ENCODE assay signal across 25 mouse cellular contexts in the genomic region with DNA sequence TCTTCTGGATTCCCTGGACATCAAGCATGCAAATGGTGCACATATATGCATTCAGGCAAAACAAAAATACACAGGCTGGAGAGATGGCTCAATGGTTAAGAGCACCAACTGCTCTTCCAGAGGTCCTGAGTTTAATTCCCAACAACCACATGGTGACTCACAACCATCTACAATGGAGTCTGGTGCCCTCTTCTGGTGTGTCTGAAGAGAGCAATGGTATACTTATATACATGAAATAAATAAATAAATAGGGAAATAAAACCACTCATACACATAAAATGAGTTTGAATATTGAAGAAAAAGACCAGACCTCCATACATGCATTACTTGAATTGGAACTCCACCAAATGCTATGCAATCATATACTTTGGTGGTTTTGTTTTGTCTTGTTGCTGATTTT. TPM values are rescaled to one million over a fixed set of nuclear protein-coding genes. Genes with fewer than 3 reads are reported as not detected.
DNase-seq lines count a peak whose midpoint lies in the region; ATAC-seq and TF ChIP-seq lines count a peak whose summit lies in the region.
"Had no signal": no experiment of that assay in that cellular context is flagged by ENCODE, and none has a peak within 500 bp of the region (broad histone marks: within the 10 kb centered on the region; RNA-seq: fewer than 3 reads in every experiment).

No protein-coding gene starts in this region.

- no peaks in the 10 kb centered on the region for H3K36me3 ChIP-seq in heart, adult 2 months (ENCODE audit: control insufficient read depth, insufficient read depth, low read length)
- H3K36me3 ChIP-seq in heart, embryonic 11.5 days (ENCODE audit: control insufficient read depth, insufficient read depth, low read length) = no peaks in the 10 kb centered on the region
- H3K36me3 ChIP-seq in liver, adult 2 months (ENCODE audit: control insufficient read depth, insufficient read depth, low read length) = no peaks in the 10 kb centered on the region
- H3K36me3 ChIP-seq in liver, embryonic 12.5 days = no peaks in the 10 kb centered on the region
- H3K36me3 ChIP-seq in MEL (ENCODE audit: control insufficient read depth in 1 of 2, insufficient read depth in 2 of 2, low read length in 2 of 2) = no peaks in the 10 kb centered on the region
- H3K36me3 ChIP-seq: embryonic facial prominence, embryonic 15.5 days; forebrain, embryonic 15.5 days; kidney, embryonic 15.5 days; limb, embryonic 10.5 days; liver, embryonic 13.5 days had no signal

- peak; percentile 51 for TF ChIP-seq RAD21 in MEL (IDR thresholded peaks at IDR 0.05; ENCODE audit: low read depth, low read length)

- no peak overlapping the region for H3K4me2 ChIP-seq in heart, embryonic 11.5 days
- H3K4me2 ChIP-seq in liver, embryonic 12.5 days = no peak overlapping the region
- H3K4me2 ChIP-seq: embryonic facial prominence, embryonic 15.5 days; forebrain, embryonic 15.5 days; hindbrain, embryonic 14.5 days; kidney, embryonic 15.5 days; liver, embryonic 13.5 days; midbrain, embryonic 11.5 days had no signal

- H3K4me3 ChIP-seq in heart, adult 2 months = no peak overlapping the region
- H3K4me3 ChIP-seq in heart, embryonic 11.5 days (ENCODE audit: low read depth, low read length) = no peak overlapping the region
- no peak overlapping the region for H3K4me3 ChIP-seq in liver, adult 2 months (ENCODE audit: insufficient read depth, low read depth, low read length)
- H3K4me3 ChIP-seq in liver, embryonic 12.5 days = no peak overlapping the region
- no peak overlapping the region for H3K4me3 ChIP-seq in MEL (ENCODE audit: control insufficient read depth in 1 of 2, insufficient read depth in 1 of 2, low read depth in 2 of 2, low read length in 2 of 2)
- H3K4me3 ChIP-seq: embryonic facial prominence, embryonic 15.5 days; forebrain, embryonic 15.5 days; kidney, embryonic 15.5 days; limb, embryonic 10.5 days; liver, embryonic 13.5 days had no signal

- no peaks in the 10 kb centered on the region for H3K27me3 ChIP-seq in heart, adult 2 months (ENCODE audit: control insufficient read depth, insufficient read depth, low read length)
- peaks cover 3% of the 10 kb centered on the region; the same call in 1 of the 2 replicates for H3K27me3 ChIP-seq in heart, embryonic 11.5 days (ENCODE audit: control insufficient read depth, insufficient read depth, low read length)
- no peaks in the 10 kb centered on the region; the same call in 1 of the 2 replicates for H3K27me3 ChIP-seq in liver, adult 2 months (ENCODE audit: control insufficient read depth, insufficient read depth, low read length)
- H3K27me3 ChIP-seq in liver, embryonic 12.5 days (replicated peaks) = peaks cover 46% of the 10 kb centered on the region
- no peaks in the 10 kb centered on the region for H3K27me3 ChIP-seq in MEL (ENCODE audit: control insufficient read depth in 1 of 2, insufficient read depth in 2 of 2, low read length in 2 of 2)

- intact Hi-C loops in heart, adult 2 months (cut with DNase I) = loop anchor here (2.0 to 5.0 kb wide), 3 partner anchors 18 to 52 kb away; a partner anchor contains a TSS

- no peaks in the 10 kb centered on the region for H3K79me2 ChIP-seq in heart, adult 2 months (replicated peaks; ENCODE audit: control insufficient read depth, insufficient read depth, low read length)
- peaks cover 14% of the 10 kb centered on the region for H3K79me2 ChIP-seq in liver, adult 2 months (ENCODE audit: control insufficient read depth, insufficient read depth, low read length)
- H3K79me2 ChIP-seq in MEL (ENCODE audit: control insufficient read depth, insufficient read depth, low read length, poor library complexity) = no peaks in the 10 kb centered on the region; the same call in 1 of the 2 replicates

- no peak for TF ChIP-seq POLR2A in heart, adult 2 months (IDR thresholded peaks at IDR 0.05; ENCODE audit: insufficient read depth, low read depth, low read length)
- no peak for TF ChIP-seq POLR2A in liver, adult 2 months (IDR thresholded peaks at IDR 0.05; ENCODE audit: extremely low read depth, insufficient read depth, low read length)
- TF ChIP-seq POLR2A in MEL (IDR thresholded peaks at IDR 0.05; ENCODE audit: control insufficient read depth in 1 of 2, insufficient read depth in 1 of 2, low read depth in 1 of 2, low read length in 2 of 2, poor library complexity in 1 of 2) = no peak

- H3K9ac ChIP-seq in heart, adult 2 months (ENCODE audit: low read depth, low read length) = no peak overlapping the region
- H3K9ac ChIP-seq in heart, embryonic 11.5 days (ENCODE audit: low read depth, low read length) = no peak overlapping the region
- H3K9ac ChIP-seq in liver, adult 2 months (ENCODE audit: low read depth, low read length) = no peak overlapping the region
- H3K9ac ChIP-seq in liver, embryonic 12.5 days = no peak overlapping the region
- H3K9ac ChIP-seq in MEL (ENCODE audit: control insufficient read depth, low read depth, low read length, poor library complexity, severe bottlenecking) = no peak overlapping the region
- H3K9ac ChIP-seq: embryonic facial prominence, embryonic 15.5 days; forebrain, embryonic 15.5 days; hindbrain, embryonic 14.5 days; kidney, embryonic 15.5 days; liver, embryonic 13.5 days had no signal

- H3K9me3 ChIP-seq in heart, embryonic 11.5 days (replicated peaks; ENCODE audit: control insufficient read depth, low read length) = no peaks in the 10 kb centered on the region
- H3K9me3 ChIP-seq in liver, embryonic 12.5 days (replicated peaks) = no peaks in the 10 kb centered on the region
- no peaks in the 10 kb centered on the region for H3K9me3 ChIP-seq in MEL (replicated peaks; ENCODE audit: insufficient read depth, low read length)
- H3K9me3 ChIP-seq: embryonic facial prominence, embryonic 15.5 days; forebrain, embryonic 15.5 days; kidney, embryonic 15.5 days; limb, embryonic 10.5 days; liver, embryonic 13.5 days had no signal

- H3K27ac ChIP-seq in heart, adult 2 months = no peak overlapping the region
- no peak overlapping the region for H3K27ac ChIP-seq in heart, embryonic 11.5 days (ENCODE audit: low read depth, low read length)
- no peak overlapping the region for H3K27ac ChIP-seq in liver, adult 2 months (replicated peaks; ENCODE audit: insufficient read depth, low read depth, low read length)
- H3K27ac ChIP-seq in liver, embryonic 12.5 days = no peak overlapping the region
- H3K27ac ChIP-seq in MEL (ENCODE audit: control insufficient read depth, low read depth, low read length) = no peak overlapping the region
- H3K27ac ChIP-seq: embryonic facial prominence, embryonic 15.5 days; forebrain, embryonic 15.5 days; hindbrain, embryonic 14.5 days; kidney, embryonic 15.5 days; limb, embryonic 10.5 days; liver, embryonic 13.5 days had no signal

- TF ChIP-seq CTCF in heart, adult 2 months (IDR thresholded peaks at IDR 0.05) = peak; percentile 23; the same call in 1 of the 2 replicates
- no peak for TF ChIP-seq CTCF in liver, adult 2 months (IDR thresholded peaks at IDR 0.05; ENCODE audit: low read depth, low read length)
- TF ChIP-seq CTCF in MEL (IDR thresholded peaks at IDR 0.05 in 2 of 3, conservative IDR thresholded peaks at IDR 0.05 in 1 of 3; ENCODE audit: control insufficient read depth in 1 of 3, insufficient read depth in 1 of 3, low read depth in 2 of 3, low read length in 3 of 3, poor library complexity in 1 of 3, severe bottlenecking in 1 of 3) = peak in 2 of 3 experiments; percentile 39 to 44; a peak in 4 of 6 replicates

- H3K4me1 ChIP-seq in heart, adult 2 months (ENCODE audit: control insufficient read depth, insufficient read depth, low read length) = peaks cover 3% of the 10 kb centered on the region; the same call in 1 of the 2 replicates
- H3K4me1 ChIP-seq in heart, embryonic 11.5 days (ENCODE audit: control insufficient read depth, insufficient read depth, low read length) = peaks cover 2% of the 10 kb centered on the region
- H3K4me1 ChIP-seq in liver, adult 2 months (ENCODE audit: control insufficient read depth, insufficient read depth, low read length) = peaks cover 7% of the 10 kb centered on the region
- peaks cover 25% of the 10 kb centered on the region for H3K4me1 ChIP-seq in liver, embryonic 12.5 days
- H3K4me1 ChIP-seq in MEL (ENCODE audit: control insufficient read depth in 1 of 2, insufficient read depth in 2 of 2, low read length in 2 of 2) = no peaks in the 10 kb centered on the region

- ATAC-seq in heart, embryonic 11.5 days (replicated peaks; ENCODE audit: insufficient number of reproducible peaks, low FRiP score, low TSS enrichment) = no peak
- ATAC-seq in liver, embryonic 12.5 days = no peak
- ATAC-seq: forebrain, embryonic 15.5 days had no signal

- DNase-seq in heart, adult 2 months = no peak
- peak; percentile 35 for DNase-seq in liver, adult 2 months (ENCODE audit: extremely low read depth, low read depth, low spot score)
- DNase-seq in 3T3-L1 (ENCODE audit: low read depth, low spot score) (peak; percentile 56), MEL (ENCODE audit: low read depth, low spot score) (peak; percentile 43)
- no peak for DNase-seq in right cerebral cortex, postnatal 36 days (ENCODE audit: low spot score in 2 of 2)
- no peak for DNase-seq in urinary bladder, postnatal 4 days (ENCODE audit: low spot score in 2 of 2)
- DNase-seq: adrenal gland, postnatal 36 days; B cell, adult 2 months; cerebellum, adult 9-11 months; gastrocnemius, postnatal 14 days; heart, adult 18-20 months; heart, postnatal 36 days; kidney, postnatal 4 days; liver, embryonic 13.5 days; lung, postnatal 14 days; spleen, adult 18-20 months; thymus, postnatal 25 days had no signal

- TF ChIP-seq EP300 in heart, adult 2 months (IDR thresholded peaks at IDR 0.05; ENCODE audit: insufficient read depth, low read depth, low read length) = no peak
- no peak for TF ChIP-seq EP300 in MEL (IDR thresholded peaks at IDR 0.05; ENCODE audit: low read depth in 1 of 2, low read length in 2 of 2)

RNA-seq across cellular contexts. Expression of a gene that starts 1.6 kb away (rescaled TPM):
- 10 to 100 TPM; 47.0 to 62.7 TPM for total RNA-seq in heart, adult 2 months (2021)
- 63.4 and 99.8 TPM in 2 replicates for polyA plus RNA-seq in heart, adult 2 months (2012; rRNA removed)
- 60.5 and 68.8 TPM in 2 replicates for polyA plus RNA-seq in heart, embryonic 11.5 days (2014; fragmentation: Nextera tagmentation; extraction: Ambion mirVana)
- total RNA-seq in liver, adult 2 months (2014; rRNA removed) = 3.0 and 3.4 TPM in 2 replicates
- 4.9 and 6.2 TPM in 2 replicates for polyA plus RNA-seq in liver, adult 2 months (2012; rRNA removed)
- 6.7 and 6.8 TPM in 2 replicates for polyA plus RNA-seq in liver, embryonic 12.5 days (2016; fragmentation: Nextera tagmentation; extraction: Ambion mirVana)
- total RNA-seq in MEL (2012; rRNA removed) = 2.6 and 2.9 TPM in 2 replicates
- 1 to 10 TPM in 1 of 2 experiments, not detected in 1; 9.5 TPM for polyA plus RNA-seq in MEL (2012; ENCODE audit: insufficient read depth in 1 of 2, insufficient read length in 2 of 2, low read depth in 1 of 2, low replicate concordance in 2 of 2, missing spikeins in 1 of 2)

RNA-seq across cellular contexts. Expression of a gene that starts 19.6 kb away (rescaled TPM):
- 10 to 100 TPM; 31.1 to 34.1 TPM for total RNA-seq in heart, adult 2 months (2021)
- 9.8 and 19.5 TPM in 2 replicates for polyA plus RNA-seq in heart, adult 2 months (2012; rRNA removed)
- 2.2 and 3.5 TPM in 2 replicates for polyA plus RNA-seq in heart, embryonic 11.5 days (2014; fragmentation: Nextera tagmentation; extraction: Ambion mirVana)
- 8.9 and 11.3 TPM in 2 replicates for total RNA-seq in liver, adult 2 months (2014; rRNA removed)
- polyA plus RNA-seq in liver, adult 2 months (2012; rRNA removed) = 1.9 and 2.2 TPM in 2 replicates
- polyA plus RNA-seq in liver, embryonic 12.5 days (2016; fragmentation: Nextera tagmentation; extraction: Ambion mirVana) = 1.8 and 2.8 TPM in 2 replicates
- total RNA-seq in MEL (2012; rRNA removed) = 0.85 and 1.2 TPM in 2 replicates
- 1 to 10 TPM in 1 of 2 experiments, not detected in 1; 1.9 TPM for polyA plus RNA-seq in MEL (2012; ENCODE audit: insufficient read depth in 1 of 2, insufficient read length in 2 of 2, low read depth in 1 of 2, low replicate concordance in 2 of 2, missing spikeins in 1 of 2)

RNA-seq across cellular contexts. Expression of a gene that starts 47.5 kb away (rescaled TPM):
- total RNA-seq in heart, adult 2 months (2021) = 10 to 100 TPM; 62.7 to 66.2 TPM
- 25.0 and 43.4 TPM in 2 replicates for polyA plus RNA-seq in heart, adult 2 months (2012; rRNA removed)
- polyA plus RNA-seq in heart, embryonic 11.5 days (2014; fragmentation: Nextera tagmentation; extraction: Ambion mirVana) = 84.5 and 88.2 TPM in 2 replicates
- 25.0 and 34.4 TPM in 2 replicates for total RNA-seq in liver, adult 2 months (2014; rRNA removed)
- 21.3 and 23.9 TPM in 2 replicates for polyA plus RNA-seq in liver, adult 2 months (2012; rRNA removed)
- polyA plus RNA-seq in liver, embryonic 12.5 days (2016; fragmentation: Nextera tagmentation; extraction: Ambion mirVana) = 158 and 160 TPM in 2 replicates
- total RNA-seq in MEL (2012; rRNA removed) = 400 and 417 TPM in 2 replicates
- 100 to 1,000 TPM in 1 of 2 experiments, 10 to 100 TPM in 1; 94.0 to 509 TPM for polyA plus RNA-seq in MEL (2012; ENCODE audit: insufficient read depth in 1 of 2, insufficient read length in 2 of 2, low read depth in 1 of 2, low replicate concordance in 2 of 2, missing spikeins in 1 of 2)

RNA-seq across cellular contexts. Expression of a gene that starts 48.1 kb away (rescaled TPM):
- 100 to 1,000 TPM; 134 to 135 TPM for total RNA-seq in heart, adult 2 months (2021)
- polyA plus RNA-seq in heart, adult 2 months (2012; rRNA removed) = 111 and 218 TPM in 2 replicates
- 86.6 and 116 TPM in 2 replicates for polyA plus RNA-seq in heart, embryonic 11.5 days (2014; fragmentation: Nextera tagmentation; extraction: Ambion mirVana)
- total RNA-seq in liver, adult 2 months (2014; rRNA removed) = 106 and 111 TPM in 2 replicates
- 38.0 and 59.5 TPM in 2 replicates for polyA plus RNA-seq in liver, adult 2 months (2012; rRNA removed)
- polyA plus RNA-seq in liver, embryonic 12.5 days (2016; fragmentation: Nextera tagmentation; extraction: Ambion mirVana) = 60.5 and 65.0 TPM in 2 replicates
- 93.6 and 102 TPM in 2 replicates for total RNA-seq in MEL (2012; rRNA removed)
- 100 to 1,000 TPM; 157 to 182 TPM for polyA plus RNA-seq in MEL (2012; ENCODE audit: insufficient read depth in 1 of 2, insufficient read length in 2 of 2, low read depth in 1 of 2, low replicate concordance in 2 of 2, missing spikeins in 1 of 2)

RNA-seq across cellular contexts. Expression of a gene that starts 52.4 kb away (rescaled TPM):
- total RNA-seq in heart, adult 2 months (2021) = 100 to 1,000 TPM; 120 TPM
- polyA plus RNA-seq in heart, adult 2 months (2012; rRNA removed) = 100 and 140 TPM in 2 replicates
- 77.9 and 95.2 TPM in 2 replicates for polyA plus RNA-seq in heart, embryonic 11.5 days (2014; fragmentation: Nextera tagmentation; extraction: Ambion mirVana)
- total RNA-seq in liver, adult 2 months (2014; rRNA removed) = 8.2 and 10.4 TPM in 2 replicates
- 7.3 TPM in 2 replicates for polyA plus RNA-seq in liver, adult 2 months (2012; rRNA removed)
- polyA plus RNA-seq in liver, embryonic 12.5 days (2016; fragmentation: Nextera tagmentation; extraction: Ambion mirVana) = 17.1 and 17.9 TPM in 2 replicates
- 2.8 and 4.1 TPM in 2 replicates for total RNA-seq in MEL (2012; rRNA removed)
- polyA plus RNA-seq in MEL (2012; ENCODE audit: insufficient read depth in 1 of 2, insufficient read length in 2 of 2, low read depth in 1 of 2, low replicate concordance in 2 of 2, missing spikeins in 1 of 2) = 10 to 100 TPM in 1 of 2 experiments, not detected in 1; 11.0 TPM

Comparison
In these comparisons a context has a peak if more than half of its experiments do, and no peak if none do; other contexts are left out.
1. DNase-seq: peak in liver, adult 2 months (single experiment), 3T3-L1 (single experiment) and MEL (single experiment); none in heart, adult 2 months (0 of 2), right cerebral cortex, postnatal 36 days (0 of 2) and urinary bladder, postnatal 4 days (0 of 2).